Mouse (Mus musculus) central nervous system, embryonic 18 days (tissue): Measurements from ENCODE around the gene Chrnb4. TPM values are rescaled to one million over a fixed set of nuclear protein-coding genes. Genes with fewer than 3 reads are reported as not detected.

Experiments used
- polyA plus RNA-seq: library from polyadenylated mRNA; depleted of rRNA; stranded (reverse); fragments of >200 nt; gene quantifications from 2 replicates; pipeline ENCODE4 v1.2.3, GENCODE M21; 2012; rRNA removed

The Chrnb4 gene
- 1.1 and 1.8 TPM in 2 replicates for polyA plus RNA-seq

DNA sequence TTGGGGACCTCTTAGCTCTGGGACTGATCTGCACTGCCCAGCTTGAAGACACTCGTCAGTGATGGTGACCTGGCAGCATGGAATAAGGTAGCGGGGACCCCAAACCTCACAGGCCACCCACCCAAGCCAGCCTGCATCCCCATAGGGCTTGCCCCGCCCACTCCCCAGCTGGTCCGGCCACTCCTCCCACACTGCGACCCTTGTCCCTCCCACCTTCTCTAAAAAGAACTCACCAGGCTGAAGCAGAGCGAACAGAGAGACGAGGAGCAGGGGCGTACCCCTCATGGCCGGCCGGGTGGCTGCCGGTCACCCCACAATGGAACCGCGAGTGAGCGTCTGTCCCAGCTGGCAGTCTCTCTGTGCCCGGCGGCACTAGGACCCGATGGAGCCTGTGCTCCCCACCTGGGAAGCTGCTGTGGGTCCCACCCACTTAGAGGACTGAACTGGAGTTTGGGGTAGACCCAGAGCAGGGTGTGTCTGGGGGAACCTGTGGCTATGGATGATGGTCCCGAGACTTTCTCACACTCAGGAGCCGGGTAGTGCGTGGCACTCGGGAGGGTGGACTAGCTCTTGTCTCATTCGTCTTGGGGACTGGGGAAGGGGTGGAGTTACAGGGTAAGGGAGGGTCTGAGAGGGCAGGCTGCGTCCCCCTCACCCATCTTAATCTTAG lies at the start of gene Chrnb4:
Gene Chrnb4 (minus strand): TSS at position 569 of the 670 bp plus-strand sequence.

DNA sequence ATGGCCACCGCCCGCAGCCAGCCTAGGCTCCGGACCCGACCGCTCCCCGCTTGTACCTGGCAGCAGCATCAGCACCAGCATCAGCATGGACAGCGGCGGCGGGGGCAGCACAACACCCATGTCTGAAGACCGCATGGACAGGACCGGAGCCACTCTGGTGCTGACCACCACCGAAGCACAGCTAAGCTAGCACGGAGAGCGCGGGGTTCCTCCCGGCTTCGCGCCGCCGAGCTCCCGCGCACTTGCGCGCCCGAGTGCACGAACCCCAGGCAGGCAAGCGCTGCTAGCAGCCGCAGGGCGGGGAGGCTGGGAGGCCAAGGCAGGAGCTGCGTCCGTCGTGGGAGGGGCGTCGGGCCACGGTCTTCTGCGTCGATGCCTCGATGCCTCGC lies 22.3 kb downstream of the Chrnb4 start, which contains the start of gene Chrna3:
Gene Chrna3 (minus strand): TSS at position 288 of the 389 bp plus-strand sequence.

DNA sequence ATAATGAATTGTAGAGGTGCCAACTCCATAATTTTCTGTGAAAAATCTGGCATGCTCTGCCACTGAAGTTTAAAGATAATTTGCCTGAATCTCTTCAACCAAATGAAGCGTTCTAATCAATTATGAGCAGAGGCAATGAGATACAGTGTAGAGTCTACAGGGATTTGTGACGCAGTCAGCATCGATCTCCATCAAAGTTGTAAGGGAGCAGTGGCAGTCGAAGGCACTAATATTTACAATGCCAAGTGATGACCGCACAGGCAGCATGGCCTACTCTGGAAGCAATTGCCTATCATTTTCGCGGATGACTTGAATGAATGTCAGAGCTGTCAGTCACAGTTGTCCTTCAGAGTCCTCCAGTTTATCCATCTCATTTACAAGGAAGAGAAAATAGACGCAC lies 67.9 kb downstream of the Chrnb4 start, which contains the start of gene Chrna5:
Gene Chrna5 (plus strand): TSS at position 207 of the 400 bp plus-strand sequence.

Other genes starting within 250 kb of the Chrnb4 start
- 51.4 and 54.0 TPM in 2 replicates for gene Ireb2, start 185.0 kb downstream of the Chrnb4 start, polyA plus RNA-seq
- gene Hykk, start 131.5 kb downstream of the Chrnb4 start, polyA plus RNA-seq, result 0.74 and 1.0 TPM in 2 replicates
- 210 and 227 TPM in 2 replicates for gene Psma4, start 98.0 kb downstream of the Chrnb4 start, polyA plus RNA-seq
- 0.17 and 0.26 TPM in 2 replicates for gene AY074887, start 97.8 kb downstream of the Chrnb4 start, polyA plus RNA-seq
- gene Chrna5, start 67.9 kb downstream of the Chrnb4 start, polyA plus RNA-seq, result 3.4 and 3.6 TPM in 2 replicates
- 9.5 and 11.5 TPM in 2 replicates for gene Chrna3, start 22.2 kb downstream of the Chrnb4 start, polyA plus RNA-seq
- 26.5 and 26.8 TPM in 2 replicates for gene Ube2q2, start 100.1 kb upstream of the Chrnb4 start, polyA plus RNA-seq
- gene Fbxo22, start 160.1 kb upstream of the Chrnb4 start, polyA plus RNA-seq, result 41.7 and 42.5 TPM in 2 replicates